ENCODE assay signal across 23 mouse cellular contexts in the genomic region with DNA sequence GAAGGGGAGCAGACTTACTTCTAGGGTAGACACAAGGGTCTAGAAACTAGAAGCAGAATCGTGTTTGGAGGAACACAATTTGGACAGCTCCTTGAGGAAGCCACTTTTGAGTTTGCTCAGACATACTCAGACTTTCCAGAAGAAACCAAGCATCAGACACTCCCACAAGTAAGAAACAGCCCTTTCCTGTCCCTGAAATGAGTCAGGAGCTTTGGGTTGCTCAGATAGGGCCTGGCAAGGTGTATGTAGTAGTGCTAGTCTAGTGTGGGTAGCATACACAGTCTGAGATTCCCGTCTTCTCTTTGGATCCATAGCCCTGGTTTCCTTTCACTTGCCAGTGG.
"Had no signal": no experiment of that assay in that cellular context is flagged by ENCODE, and none has a peak within 500 bp of the region (broad histone marks: within the 10 kb centered on the region; RNA-seq: fewer than 3 reads in every experiment).

No protein-coding gene starts in this region.

- H3K36me3 ChIP-seq: heart, embryonic 10.5 days; heart, embryonic 12.5 days; intestine, embryonic 15.5 days; limb, embryonic 10.5 days; limb, embryonic 12.5 days had no signal

- ATAC-seq: inflammation-experienced regulatory T-cells, adult 6 months; intestine, embryonic 15.5 days; intestine, postnatal 0 days had no signal

- H3K9me3 ChIP-seq: heart, embryonic 10.5 days; heart, embryonic 12.5 days; intestine, embryonic 15.5 days; limb, embryonic 10.5 days; limb, embryonic 12.5 days had no signal

- H3K4me2 ChIP-seq: heart, embryonic 12.5 days; hindbrain, embryonic 14.5 days; intestine, embryonic 15.5 days; limb, embryonic 12.5 days; liver, embryonic 11.5 days had no signal

- H3K4me1 ChIP-seq: heart, embryonic 10.5 days; heart, embryonic 12.5 days; intestine, embryonic 15.5 days; limb, embryonic 10.5 days had no signal

- H3K27me3 ChIP-seq: heart, embryonic 12.5 days; intestine, embryonic 15.5 days; limb, embryonic 12.5 days had no signal

- H3K27ac ChIP-seq: gastrocnemius, adult 2 months; heart, embryonic 10.5 days; intestine, embryonic 15.5 days; layer of hippocampus, adult 2 months; left cerebral cortex, adult 2 months; limb, embryonic 10.5 days; limb, embryonic 12.5 days had no signal

- DNase-seq: gastrocnemius, adult 2 months; gastrocnemius, postnatal 10 days; gastrocnemius, postnatal 25 days; heart, adult 18-20 months; heart, postnatal 10 days; heart, postnatal 4 days; kidney, adult 18-20 months; kidney, adult 8-10 months; kidney, postnatal 10 days; kidney, postnatal 25 days; kidney, postnatal 4 days; liver had no signal

- H3K9ac ChIP-seq: heart, embryonic 12.5 days; hindbrain, embryonic 14.5 days; intestine, embryonic 15.5 days; limb, embryonic 12.5 days had no signal

- H3K4me3 ChIP-seq: gastrocnemius, adult 2 months; heart, embryonic 10.5 days; heart, embryonic 12.5 days; intestine, embryonic 15.5 days; layer of hippocampus, adult 2 months; left cerebral cortex, adult 2 months; limb, embryonic 10.5 days; limb, embryonic 12.5 days had no signal
